Mouse (Mus musculus) forebrain, embryonic 14.5 days (tissue): ENCODE results near the gene Tmem260. TPM values are rescaled to one million over a fixed set of nuclear protein-coding genes. Genes with fewer than 3 reads are reported as not detected.
"Not testable (repeated sequence)": the region's sequence is repeated elsewhere in the genome, so short reads cannot be mapped to it uniquely, and the experiment has no call there.

Experiments used
- ATAC-seq: fragments of 200-750 bp; cut with Nextera tagmentation; 2 replicates; pipeline ENCODE4 v1.8.0; 2017; ENCODE audit warnings: mild to moderate bottlenecking, moderate library complexity
- DNase-seq: peaks from one replicate; pipeline ENCODE4 v3.0.0-alpha.2; 2015; ENCODE audit warnings: low spot score
- H3K27ac ChIP-seq: fragments of 300-500 bp; sonication (generic); 2 replicates; pipeline ENCODE4 v1.5.1; 2014; ENCODE audit warnings: low read depth, mild to moderate bottlenecking, control low read depth, low read length, moderate library complexity
- H3K27me3 ChIP-seq: fragments of 300-500 bp; sonication (generic); replicated peaks from 2 replicates; pipeline ENCODE4 v1.6.1; 2014; ENCODE audit warnings: low read length, control low read depth, mixed read lengths; ENCODE audit not compliant: control insufficient read depth, insufficient read depth
- H3K36me3 ChIP-seq: fragments of 300-500 bp; sonication (generic); 2 replicates; pipeline ENCODE4 v1.6.1; 2014; ENCODE audit warnings: low read length, control low read depth; ENCODE audit not compliant: control insufficient read depth, insufficient read depth
- H3K4me1 ChIP-seq: fragments of 300-500 bp; sonication (generic); 2 replicates; pipeline ENCODE4 v1.6.1; 2014; ENCODE audit warnings: antibody characterized with exemption, low read length, control low read depth; ENCODE audit not compliant: control insufficient read depth, insufficient read depth
- H3K4me2 ChIP-seq: fragments of 300-500 bp; sonication (generic); 2 replicates; pipeline ENCODE4 v1.6.1; 2014; ENCODE audit warnings: mild to moderate bottlenecking, control low read depth, low read length
- H3K4me3 ChIP-seq: fragments of 300-500 bp; sonication (generic); 2 replicates; pipeline ENCODE4 v1.5.1; 2014; ENCODE audit warnings: low read depth, low read length, control low read depth
- H3K9ac ChIP-seq: fragments of 300-500 bp; sonication (generic); 2 replicates; pipeline ENCODE4 v1.6.1; 2014; ENCODE audit warnings: mild to moderate bottlenecking, low read length, control low read depth, moderate library complexity
- H3K9me3 ChIP-seq: fragments of 300-500 bp; sonication (generic); replicated peaks from 2 replicates; pipeline ENCODE4 v1.6.1; 2016; ENCODE audit warnings: low read length, control low read depth, mixed read lengths; ENCODE audit not compliant: control insufficient read depth
- WGBS: fragments of 180-500 bp; shearing (Covaris S2); extraction: QIAGEN DNeasy Blood & Tissue Kit; methylation state at CpG from one replicate; pipeline ENCODE4 v1.1.7; 2014; 5-methylcytosine and 5-hydroxymethylcytosine counted together
- polyA plus RNA-seq: library from polyadenylated mRNA; unstranded; fragments of >200 nt; fragmentation: Nextera tagmentation; extraction: Ambion mirVana; gene quantifications from 2 replicates; pipeline ENCODE4 v1.2.1, GENCODE M21; 2014

Tmem260 gene
- polyA plus RNA-seq, 1 experiment from 2014 or later: 14.2 TPM

GRCm38 (mm10) chr14:48470742-48471487 is 25.0 kb downstream of the Tmem260 start:
- ATAC-seq (no peak), DNase-seq (no peak)
- no peak overlapping the region for H3K9ac ChIP-seq
- H3K9me3 ChIP-seq: no peaks in the 10 kb centered on the region
- H3K36me3 ChIP-seq: peaks cover 6% of the 10 kb centered on the region; the same call in 1 of the 2 replicates
- 94% methylated on average over 10 of the region's 10 CpGs for WGBS
- H3K27ac ChIP-seq: no peak overlapping the region
- no peak overlapping the region for H3K4me2 ChIP-seq
- H3K4me1 ChIP-seq: no peaks in the 10 kb centered on the region
- H3K4me3 ChIP-seq: no peak overlapping the region
- no peaks in the 10 kb centered on the region for H3K27me3 ChIP-seq

DNA sequence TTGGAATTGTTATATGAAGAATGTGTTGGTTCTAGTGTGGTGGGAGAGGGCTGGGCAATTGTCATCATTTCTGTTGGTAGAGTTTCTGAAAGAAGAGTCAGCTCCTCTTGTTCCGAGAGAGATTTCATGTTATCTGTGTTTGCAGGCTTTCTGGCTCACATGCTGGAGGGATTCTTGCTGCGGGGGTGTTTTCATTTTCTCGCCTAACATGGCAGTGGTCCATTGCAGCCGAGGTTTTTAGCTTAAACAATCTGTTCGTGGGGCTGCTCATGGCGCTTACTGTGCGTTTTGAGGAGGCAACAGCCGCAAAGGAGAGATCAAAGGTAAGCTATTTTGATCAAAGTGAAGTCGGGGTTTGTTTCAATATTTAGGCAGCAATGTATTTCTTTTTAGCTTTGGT is 26.3 kb downstream of the Tmem260 start:
- Histone ChIP-seq H3K27me3 (no peaks in the 10 kb centered on the region), H3K4me2 (no peak overlapping the region), H3K9ac (no peak overlapping the region), H3K9me3 (no peaks in the 10 kb centered on the region), H3K27ac (no peak overlapping the region), H3K4me3 (no peak overlapping the region), H3K4me1 (no peaks in the 10 kb centered on the region), H3K36me3 (peaks cover 6% of the 10 kb centered on the region; the same call in 1 of the 2 replicates)
- 80% methylated on average over 9 of the region's 9 CpGs for WGBS
- ATAC-seq (no peak), DNase-seq (peak; percentile 31)

GRCm38 (mm10) chr14:48475370-48475769 is 29.4 kb downstream of the Tmem260 start:
- DNase-seq: no peak

GRCm38 (mm10) chr14:48475834-48476233 is 29.9 kb downstream of the Tmem260 start:
- H3K4me1 ChIP-seq, H3K4me3 ChIP-seq, DNase-seq, H3K27me3 ChIP-seq, H3K4me2 ChIP-seq, ATAC-seq, H3K9me3 ChIP-seq, H3K9ac ChIP-seq, H3K27ac ChIP-seq: not testable (repeated sequence)
- peaks cover 21% of the 10 kb centered on the region; the same call in 1 of the 2 replicates for H3K36me3 ChIP-seq
- WGBS: 76% methylated on average over 3 of the region's 3 CpGs

More at GRCm38 (mm10) chr14:48475370-48475769, 29.4 kb downstream of the Tmem260 start:
- no peak overlapping the region for H3K4me2 ChIP-seq
- H3K9me3 ChIP-seq: no peaks in the 10 kb centered on the region
- no peaks in the 10 kb centered on the region for H3K4me1 ChIP-seq
- no peak overlapping the region for H3K4me3 ChIP-seq
- peaks cover 21% of the 10 kb centered on the region; the same call in 1 of the 2 replicates for H3K36me3 ChIP-seq
- WGBS: 78% methylated on average over 1 of the region's 1 CpGs
- H3K27ac ChIP-seq: no peak overlapping the region
- no peaks in the 10 kb centered on the region for H3K27me3 ChIP-seq
- ATAC-seq: no peak
- H3K9ac ChIP-seq: no peak overlapping the region

DNA sequence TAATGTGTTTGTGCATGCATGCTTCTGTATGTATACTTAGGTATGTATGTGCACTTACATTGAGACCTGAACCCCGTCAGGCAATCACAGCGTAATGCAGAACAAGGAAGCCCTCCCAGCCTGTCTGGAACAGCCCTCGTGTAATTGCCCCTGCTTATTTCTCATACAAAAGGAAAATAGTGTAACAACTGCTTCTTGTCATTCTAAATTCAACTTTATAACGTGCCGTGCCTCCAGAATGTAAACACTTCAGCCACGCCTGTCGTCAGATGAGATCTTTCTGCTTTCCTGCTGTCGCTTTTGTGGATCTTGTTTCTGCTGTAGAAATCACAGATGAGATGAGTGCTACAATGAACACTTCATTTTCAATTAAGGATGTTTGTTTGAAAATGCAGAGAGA is 30.4 kb downstream of the Tmem260 start:
- Histone ChIP-seq H3K36me3 (peaks cover 21% of the 10 kb centered on the region; the same call in 1 of the 2 replicates), H3K4me3 (no peak overlapping the region), H3K4me1 (no peaks in the 10 kb centered on the region), H3K9ac (no peak overlapping the region), H3K27me3 (no peaks in the 10 kb centered on the region), H3K27ac (no peak overlapping the region), H3K4me2 (no peak overlapping the region), H3K9me3 (no peaks in the 10 kb centered on the region)
- ATAC-seq: no peak
- no peak for DNase-seq
- WGBS: 73% methylated on average over 8 of the region's 8 CpGs

DNA sequence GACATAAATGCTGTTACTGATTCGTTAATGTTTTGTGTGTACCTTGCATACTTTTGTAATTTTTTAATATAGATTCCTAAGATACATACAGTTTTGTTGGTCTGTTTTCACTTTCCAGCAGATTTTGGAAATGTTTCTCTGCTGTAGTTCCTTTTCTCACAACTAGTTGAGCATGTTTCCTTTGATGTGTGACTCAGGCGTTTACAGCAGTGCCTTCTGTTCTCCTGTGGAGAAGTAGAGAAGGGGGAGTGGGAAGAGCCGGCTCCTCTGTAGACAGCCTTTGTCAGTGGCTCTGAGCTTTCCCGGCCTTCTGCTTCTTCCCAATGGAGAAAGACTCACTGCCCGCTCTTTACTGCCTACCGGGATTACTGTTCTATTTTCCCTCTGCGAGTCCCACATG is 35.7 kb downstream of the Tmem260 start:
- Histone ChIP-seq H3K27me3 (no peaks in the 10 kb centered on the region), H3K27ac (no peak overlapping the region), H3K4me1 (peaks cover 2% of the 10 kb centered on the region; the same call in 1 of the 2 replicates), H3K4me2 (no peak overlapping the region), H3K9ac (no peak overlapping the region), H3K9me3 (no peaks in the 10 kb centered on the region), H3K36me3 (peaks cover 15% of the 10 kb centered on the region; the same call in 1 of the 2 replicates), H3K4me3 (no peak overlapping the region)
- ATAC-seq: no peak
- WGBS: 41% methylated on average over 7 of the region's 7 CpGs
- peak; percentile 44 for DNase-seq

DNA sequence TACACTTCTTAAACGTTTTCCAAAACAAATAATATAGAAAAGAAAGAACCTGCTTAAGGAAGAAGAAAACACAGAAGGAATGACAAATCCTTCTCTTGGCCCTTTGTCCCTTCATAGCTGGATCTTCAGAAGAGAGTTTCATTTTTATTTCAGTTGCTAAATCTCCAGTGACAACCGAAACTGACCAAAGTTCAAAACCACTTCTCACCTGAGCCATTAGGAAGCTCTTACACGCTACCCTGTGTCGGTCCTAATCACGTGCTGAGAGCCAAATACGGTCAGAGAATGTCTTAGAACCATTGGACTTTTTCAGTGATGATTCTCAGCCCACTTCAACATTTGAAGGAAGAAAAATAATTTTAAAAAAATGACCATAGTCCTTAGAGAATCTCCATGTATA is 36.8 kb downstream of the Tmem260 start:
- H3K36me3 ChIP-seq: peaks cover 11% of the 10 kb centered on the region; the same call in 1 of the 2 replicates
- ATAC-seq (no peak), DNase-seq (no peak)
- H3K4me1 ChIP-seq: peaks cover 2% of the 10 kb centered on the region; the same call in 1 of the 2 replicates
- H3K27me3 ChIP-seq: no peaks in the 10 kb centered on the region
- no peak overlapping the region for H3K4me3 ChIP-seq
- no peak overlapping the region for H3K4me2 ChIP-seq
- H3K9me3 ChIP-seq: no peaks in the 10 kb centered on the region
- H3K9ac ChIP-seq: no peak overlapping the region
- no peak overlapping the region for H3K27ac ChIP-seq
- 86% methylated on average over 6 of the region's 6 CpGs for WGBS

- ATAC-seq (peak; percentile 34; the same call in 1 of the 2 replicates), DNase-seq (peak; percentile 65)
- Histone ChIP-seq H3K9me3 (no peaks in the 10 kb centered on the region), H3K4me1 (no peaks in the 10 kb centered on the region), H3K27me3 (no peaks in the 10 kb centered on the region), H3K36me3 (peaks cover 7% of the 10 kb centered on the region; the same call in 1 of the 2 replicates), H3K4me2 (no peak overlapping the region), H3K9ac (no peak overlapping the region), H3K4me3 (no peak overlapping the region), H3K27ac (no peak overlapping the region)
- WGBS: 23% methylated on average over 4 of the region's 4 CpGs
Observed at GRCm38 (mm10) chr14:48493896-48494295, 48.0 kb downstream of the Tmem260 start.

DNA sequence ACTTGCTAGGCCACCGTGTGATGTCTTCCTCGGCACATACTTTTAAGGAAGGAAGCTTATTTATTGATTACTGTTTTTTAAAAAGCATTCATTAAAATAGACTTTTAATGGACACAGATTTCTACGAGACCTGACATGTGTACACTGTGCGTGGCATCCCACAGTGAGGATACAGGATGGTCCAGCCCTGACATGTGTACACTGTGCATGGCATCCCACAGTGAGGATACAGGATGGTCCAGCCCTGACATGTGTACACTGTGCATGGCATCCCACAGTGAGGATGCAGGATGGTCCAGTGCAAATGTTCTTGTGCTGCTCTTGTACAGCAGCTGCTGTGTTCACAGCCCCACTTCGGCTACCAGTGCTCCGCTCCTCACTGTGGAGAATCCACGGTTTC is 56.6 kb downstream of the Tmem260 start:
- Histone ChIP-seq H3K4me2 (no peak overlapping the region), H3K4me1 (no peaks in the 10 kb centered on the region), H3K4me3 (no peak overlapping the region), H3K27ac (no peak overlapping the region), H3K36me3 (0 out of 2 replicates have a peak, but pooled peaks cover 4% of the 10 kb centered on the region), H3K27me3 (no peaks in the 10 kb centered on the region), H3K9me3 (no peaks in the 10 kb centered on the region), H3K9ac (no peak overlapping the region)
- whole genome bisulfite sequencing: 90% methylated on average over 7 of the region's 7 CpGs
- ATAC-seq (no peak), DNase-seq (no peak)
